Mouse (Mus musculus) kidney, postnatal 25 days (tissue): ENCODE results near the gene Emx1.

Source experiments
- DNase-seq, 2 experiments: peaks; one replicate each; pipeline ENCODE4 v3.0.0; 2021; ENCODE audit warnings: mixed read lengths in 2 of 2

Gene Emx1

GRCm38 (mm10) chr6:85187340-85188211 is at the start of gene Emx1:
Emx1 (plus strand) TSS chr6:85187438.
- DNase-seq = peak; percentile 84 to 95

GRCm38 (mm10) chr6:85139534-85139933 is 47.7 kb upstream of the Emx1 start:
- peak in 1 of 2 experiments; percentile 12 for DNase-seq

GRCm38 (mm10) chr6:85141013-85141412 is 46.2 kb upstream of the Emx1 start:
- DNase-seq = peak; percentile 59 to 65

- peak in 1 of 2 experiments; percentile 8 for DNase-seq
Measured at GRCm38 (mm10) chr6:85144466-85144865, 42.8 kb upstream of the Emx1 start.

- DNase-seq = no peak
Measured at GRCm38 (mm10) chr6:85147636-85148035, 39.6 kb upstream of the Emx1 start.

- DNase-seq = no peak
Measured at GRCm38 (mm10) chr6:85150386-85150785, 36.9 kb upstream of the Emx1 start.

GRCm38 (mm10) chr6:85153970-85154540 is 33.2 kb upstream of the Emx1 start:
- DNase-seq = peak; percentile 84 to 87

- DNase-seq = peak; percentile 77 to 84
Measured at GRCm38 (mm10) chr6:85154861-85155528, 32.2 kb upstream of the Emx1 start.

- DNase-seq = peak in 1 of 2 experiments; percentile 23
Measured at GRCm38 (mm10) chr6:85156551-85156950, 30.7 kb upstream of the Emx1 start.

GRCm38 (mm10) chr6:85158040-85158804 is 29.0 kb upstream of the Emx1 start:
- DNase-seq = peak; percentile 53 to 73

GRCm38 (mm10) chr6:85159092-85159760 is 28.0 kb upstream of the Emx1 start:
- peak; percentile 65 to 72 for DNase-seq

- DNase-seq = peak; percentile 82 to 93
Measured at GRCm38 (mm10) chr6:85160201-85160923, 26.9 kb upstream of the Emx1 start.

GRCm38 (mm10) chr6:85165440-85165921 is 21.8 kb upstream of the Emx1 start:
- DNase-seq = no peak

GRCm38 (mm10) chr6:85179569-85179968 is 7.7 kb upstream of the Emx1 start:
- peak; percentile 55 to 74 for DNase-seq

- DNase-seq = peak; percentile 75 to 89
Measured at GRCm38 (mm10) chr6:85180036-85180435, 7.2 kb upstream of the Emx1 start.

GRCm38 (mm10) chr6:85183951-85184350 is 3.3 kb upstream of the Emx1 start:
- DNase-seq = no peak

- DNase-seq = peak; percentile 77 to 90
Measured at GRCm38 (mm10) chr6:85186033-85186743, 1.1 kb upstream of the Emx1 start.

GRCm38 (mm10) chr6:85186744-85187059 is 536 bp upstream of the Emx1 start:
- DNase-seq = no peak

GRCm38 (mm10) chr6:85188256-85189110 is 1.2 kb downstream of the Emx1 start:
- peak; percentile 84 to 91 for DNase-seq

- DNase-seq = no peak
Measured at GRCm38 (mm10) chr6:85189361-85189760, 2.1 kb downstream of the Emx1 start.
